Comparison of ENCODE assay signal across 21 mouse cellular contexts in genomic region chr6:121456651-121457050, GRCm38 (mm10). TPM values are rescaled to one million over a fixed set of nuclear protein-coding genes. Genes with fewer than 3 reads are reported as not detected.
"Had no signal": no experiment of that assay in that cellular context is flagged by ENCODE, and none has a peak within 500 bp of the region (broad histone marks: within the 10 kb centered on the region; RNA-seq: fewer than 3 reads in every experiment).

No protein-coding gene starts in this region.

- H3K4me1 ChIP-seq: lung, embryonic 15.5 days; megakaryocyte, embryonic 14.5 days; stomach, embryonic 15.5 days had no signal

- DNase-seq: liver, postnatal 0 days; lung, adult 2 months; lung, postnatal 14 days; lung, postnatal 36 days; right cerebral cortex, postnatal 14 days; thymus, adult 2 months; thymus, postnatal 25 days; thymus, postnatal 4 days had no signal

- H3K9ac ChIP-seq: liver, postnatal 0 days; lung, embryonic 15.5 days; midbrain, embryonic 13.5 days; midbrain, embryonic 15.5 days; stomach, embryonic 15.5 days had no signal

- H3K4me2 ChIP-seq: lung, embryonic 15.5 days; midbrain, embryonic 11.5 days; midbrain, embryonic 13.5 days; midbrain, embryonic 15.5 days; stomach, embryonic 15.5 days had no signal

- H3K4me3 ChIP-seq: lung, embryonic 15.5 days; megakaryocyte, embryonic 14.5 days; midbrain, embryonic 13.5 days; midbrain, embryonic 15.5 days; stomach, embryonic 15.5 days had no signal

- H3K36me3 ChIP-seq: lung, embryonic 15.5 days; midbrain, embryonic 13.5 days; midbrain, embryonic 15.5 days; stomach, embryonic 15.5 days had no signal

- H3K27me3 ChIP-seq: lung, embryonic 15.5 days; midbrain, embryonic 13.5 days; midbrain, embryonic 15.5 days had no signal

- H3K9me3 ChIP-seq: lung, embryonic 15.5 days; megakaryocyte, embryonic 14.5 days; midbrain, embryonic 13.5 days; midbrain, embryonic 15.5 days; stomach, embryonic 15.5 days had no signal

- ATAC-seq: liver, postnatal 0 days; lung, postnatal 0 days; midbrain, embryonic 13.5 days; midbrain, embryonic 15.5 days had no signal

- H3K27ac ChIP-seq: lung, embryonic 15.5 days; macrophage; midbrain, embryonic 13.5 days; midbrain, embryonic 15.5 days; stomach, embryonic 15.5 days; stomach, postnatal 0 days had no signal

RNA-seq across cellular contexts. Expression of gene Iqsec3, which starts 16.8 kb away (rescaled TPM):
- total RNA-seq: megakaryocyte progenitor cell, adult 5-6 weeks; monocyte, adult 5-6 weeks; neutrophil, adult 5-6 weeks had no signal
- polyA plus RNA-seq: liver, postnatal 0 days; lung, postnatal 0 days; macrophage; spleen, adult 2 months had no signal
